Mouse (Mus musculus): ENCODE results near the gene Ces3b. TPM values are rescaled to one million over a fixed set of nuclear protein-coding genes. Genes with fewer than 3 reads are reported as not detected.

Ces3b gene
- 1.4 TPM in 1 of 2 replicates, not detected in the other for polyA plus RNA-seq (2012; rRNA removed; ENCODE audit: low replicate concordance)

GRCm38 (mm10) chr8:105083449-105084050 lies at the start of gene Ces3b:
Gene Ces3b (plus strand): TSS chr8:105083753.

GRCm38 (mm10) chr8:105048371-105048854 lies 35.1 kb upstream of the Ces3b start, which contains the start of gene Ces3a:
Gene Ces3a (plus strand): TSS chr8:105048601.

GRCm38 (mm10) chr8:105131509-105131908 lies 48.0 kb downstream of the Ces3b start, which contains the start of gene Ces4a:
Gene Ces4a (plus strand): TSS chr8:105131800.

Other genes starting within 250 kb of the Ces3b start
- 0.36 and 0.56 TPM in 2 replicates for gene Ces2c, start 236.7 kb upstream of the Ces3b start, polyA plus RNA-seq (2012; rRNA removed; ENCODE audit: low replicate concordance)
- 2.7 and 3.3 TPM in 2 replicates for gene Ces2e, start 157.5 kb upstream of the Ces3b start, polyA plus RNA-seq (2012; rRNA removed; ENCODE audit: low replicate concordance)
- gene Ces2f, start 136.4 kb upstream of the Ces3b start, polyA plus RNA-seq (2012; rRNA removed; ENCODE audit: low replicate concordance): 0.24 TPM in 1 of 2 replicates, not detected in the other
- 9.3 and 14.9 TPM in 2 replicates for gene Ces2g, start 122.0 kb upstream of the Ces3b start, polyA plus RNA-seq (2012; rRNA removed; ENCODE audit: low replicate concordance)
- not detected in 2 replicates for gene Ces2h, start 82.9 kb upstream of the Ces3b start, polyA plus RNA-seq (2012; rRNA removed; ENCODE audit: low replicate concordance)
- gene Ces3a, start 35.2 kb upstream of the Ces3b start, polyA plus RNA-seq (2012; rRNA removed; ENCODE audit: low replicate concordance): 0.06 and 3.1 TPM in 2 replicates
- 0.83 TPM in 1 of 2 replicates, not detected in the other for gene Ces4a, start 48.0 kb downstream of the Ces3b start, polyA plus RNA-seq (2012; rRNA removed; ENCODE audit: low replicate concordance)
- gene Cbfb, start 86.9 kb downstream of the Ces3b start, polyA plus RNA-seq (2012; rRNA removed; ENCODE audit: low replicate concordance): 10.1 and 12.8 TPM in 2 replicates
- gene D230025D16Rik, start 141.4 kb downstream of the Ces3b start, polyA plus RNA-seq (2012; rRNA removed; ENCODE audit: low replicate concordance): 21.3 and 32.9 TPM in 2 replicates
- gene B3gnt9, start 171.4 kb downstream of the Ces3b start, polyA plus RNA-seq (2012; rRNA removed; ENCODE audit: low replicate concordance): 20.0 and 42.4 TPM in 2 replicates
- 14.7 and 29.5 TPM in 2 replicates for gene Tradd, start 180.9 kb downstream of the Ces3b start, polyA plus RNA-seq (2012; rRNA removed; ENCODE audit: low replicate concordance)
- 13.6 and 27.9 TPM in 2 replicates for gene Fbxl8, start 180.9 kb downstream of the Ces3b start, polyA plus RNA-seq (2012; rRNA removed; ENCODE audit: low replicate concordance)
- gene Hsf4, start 186.0 kb downstream of the Ces3b start, polyA plus RNA-seq (2012; rRNA removed; ENCODE audit: low replicate concordance): 5.7 and 7.1 TPM in 2 replicates
- gene Nol3, start 192.4 kb downstream of the Ces3b start, polyA plus RNA-seq (2012; rRNA removed; ENCODE audit: low replicate concordance): 10.8 and 11.1 TPM in 2 replicates
- 4.1 and 4.6 TPM in 2 replicates for gene 4931428F04Rik, start 206.1 kb downstream of the Ces3b start, polyA plus RNA-seq (2012; rRNA removed; ENCODE audit: low replicate concordance)
- 12.2 and 13.7 TPM in 2 replicates for gene Exoc3l, start 212.3 kb downstream of the Ces3b start, polyA plus RNA-seq (2012; rRNA removed; ENCODE audit: low replicate concordance)
- 138 and 144 TPM in 2 replicates for gene E2f4, start 213.9 kb downstream of the Ces3b start, polyA plus RNA-seq (2012; rRNA removed; ENCODE audit: low replicate concordance)
- 21.8 and 24.6 TPM in 2 replicates for gene Elmo3, start 221.8 kb downstream of the Ces3b start, polyA plus RNA-seq (2012; rRNA removed; ENCODE audit: low replicate concordance)
- 9.4 and 10.4 TPM in 2 replicates for gene Lrrc29, start 242.5 kb downstream of the Ces3b start, polyA plus RNA-seq (2012; rRNA removed; ENCODE audit: low replicate concordance)
- 90.7 and 97.1 TPM in 2 replicates for gene Tmem208, start 242.6 kb downstream of the Ces3b start, polyA plus RNA-seq (2012; rRNA removed; ENCODE audit: low replicate concordance)

Measured in mammary gland, adult 2 months (tissue).